Mouse (Mus musculus): ENCODE measurements around the gene Dolpp1. TPM values are rescaled to one million over a fixed set of nuclear protein-coding genes. Genes with fewer than 3 reads are reported as not detected.

Gene Dolpp1
- polyA plus RNA-seq, 1 experiment = 19.4 TPM

DNA sequence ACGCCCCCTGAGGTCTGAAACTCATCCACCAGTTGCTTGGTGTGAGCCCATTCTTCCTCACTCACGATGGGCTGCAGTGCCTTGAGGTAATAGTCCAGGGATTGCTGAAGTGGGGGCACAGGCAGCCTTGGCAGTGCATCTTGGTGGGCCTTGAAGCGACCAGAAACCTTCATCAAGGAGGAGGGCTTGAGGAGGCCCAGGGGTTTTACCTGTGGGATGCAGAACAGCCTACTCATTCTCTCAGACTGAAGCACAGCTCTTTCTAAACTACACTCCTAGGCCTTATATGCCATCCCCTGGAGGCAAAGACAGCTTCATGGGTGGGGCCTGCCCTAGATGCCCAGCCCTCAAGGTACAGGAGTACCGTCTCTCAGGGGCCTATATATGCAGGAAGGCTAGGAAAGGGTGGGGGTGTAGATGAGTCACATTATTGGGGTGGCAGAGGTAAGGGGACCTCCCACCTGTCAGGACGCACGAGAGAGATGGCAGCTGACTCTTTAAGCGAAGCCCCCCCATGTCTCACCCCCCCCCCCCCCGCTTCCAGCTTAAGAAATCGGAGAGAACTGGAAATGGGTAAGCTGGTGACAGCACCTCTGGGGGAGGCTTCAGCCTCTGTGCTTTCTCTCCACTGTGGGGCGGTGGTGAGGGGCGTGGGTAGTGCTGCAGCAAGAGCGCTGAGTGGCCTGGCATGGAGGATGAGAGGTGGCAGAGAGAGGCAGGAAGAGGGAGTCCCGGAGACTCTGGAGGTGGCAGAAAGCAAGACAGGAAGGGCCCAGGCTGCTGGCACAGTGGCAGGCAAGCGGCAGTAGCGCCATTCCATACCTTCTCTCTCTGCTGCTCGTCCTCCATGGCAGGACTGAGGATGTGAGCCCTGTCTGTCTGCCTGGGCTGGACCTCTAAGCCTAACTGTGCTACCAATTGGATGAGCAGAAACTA lies 21.3 kb downstream of the Dolpp1 start:
- H3K4me3 ChIP-seq (ENCODE audit: insufficient read depth, poor library complexity, severe bottlenecking) = no peak overlapping the region
- TF ChIP-seq MYOG (IDR thresholded peaks at IDR 0.05; ENCODE audit: control insufficient read depth, extremely low read depth, insufficient read length) (no peak), MYOD1 (IDR thresholded peaks at IDR 0.05; ENCODE audit: control insufficient read depth, insufficient read length, low read depth) (no peak), USF1 (IDR thresholded peaks at IDR 0.05; ENCODE audit: low read depth) (no peak), CTCF (IDR thresholded peaks at IDR 0.05; ENCODE audit: control insufficient read depth, insufficient read depth, insufficient read length) (no peak), MAX (IDR thresholded peaks at IDR 0.05) (no peak), FOSL1 (IDR thresholded peaks at IDR 0.05; ENCODE audit: insufficient read depth, low read length, poor library complexity, severe bottlenecking) (no peak)
- H3K79me3 ChIP-seq (ENCODE audit: low read depth) = peaks cover 23% of the 10 kb centered on the region
- no peaks in the 10 kb centered on the region for H3K27me3 ChIP-seq (ENCODE audit: control insufficient read depth, insufficient read depth, insufficient read length)
- peaks cover 3% of the 10 kb centered on the region for H3K36me3 ChIP-seq (ENCODE audit: control insufficient read depth, insufficient read depth)
- H3ac ChIP-seq (ENCODE audit: control insufficient read depth, insufficient read length, low read depth) = no peak overlapping the region
- peaks cover 28% of the 10 kb centered on the region for H3K79me2 ChIP-seq (ENCODE audit: control insufficient read depth, insufficient read depth)

DNA sequence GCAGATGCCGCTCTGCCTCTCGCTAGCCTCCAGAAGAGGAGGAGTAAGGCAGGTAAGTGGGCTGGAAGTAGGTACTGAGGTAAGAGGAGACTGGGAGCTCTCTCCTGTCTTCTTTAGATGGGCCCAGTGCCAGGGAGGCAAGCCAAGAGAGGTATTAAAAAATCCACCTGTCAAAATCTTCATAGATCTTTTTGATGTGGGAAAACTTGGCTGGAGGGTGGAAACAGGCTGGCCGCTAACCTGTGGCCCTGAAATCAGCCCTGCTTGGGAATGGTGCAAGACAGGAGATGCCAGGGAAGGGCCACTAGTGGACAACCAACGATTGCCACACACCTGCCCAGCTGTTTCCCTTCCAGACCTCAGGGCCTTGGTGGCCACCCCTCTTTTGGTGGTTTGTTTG lies 22.0 kb downstream of the Dolpp1 start:
- TF ChIP-seq MYOG (IDR thresholded peaks at IDR 0.05; ENCODE audit: control insufficient read depth, extremely low read depth, insufficient read length) = no peak
- TF ChIP-seq USF1 (IDR thresholded peaks at IDR 0.05; ENCODE audit: low read depth) = no peak
- no peak for TF ChIP-seq CEBPB (IDR thresholded peaks at IDR 0.05; ENCODE audit: low read depth)
- no peak for TF ChIP-seq MYOD1 (IDR thresholded peaks at IDR 0.05; ENCODE audit: control insufficient read depth, insufficient read length, low read depth)
- TF ChIP-seq CTCF (IDR thresholded peaks at IDR 0.05; ENCODE audit: control insufficient read depth, insufficient read depth, insufficient read length) = no peak
- no peak for TF ChIP-seq MAX (IDR thresholded peaks at IDR 0.05)
- no peak for TF ChIP-seq FOSL1 (IDR thresholded peaks at IDR 0.05; ENCODE audit: insufficient read depth, low read length, poor library complexity, severe bottlenecking)
- no peak overlapping the region for H3K4me3 ChIP-seq (ENCODE audit: insufficient read depth, poor library complexity, severe bottlenecking)
- peaks cover 31% of the 10 kb centered on the region for H3K79me3 ChIP-seq (ENCODE audit: low read depth)
- peaks cover 3% of the 10 kb centered on the region for H3K36me3 ChIP-seq (ENCODE audit: control insufficient read depth, insufficient read depth)
- H3ac ChIP-seq (ENCODE audit: control insufficient read depth, insufficient read length, low read depth) = no peak overlapping the region
- H3K27me3 ChIP-seq (ENCODE audit: control insufficient read depth, insufficient read depth, insufficient read length) = no peaks in the 10 kb centered on the region
- H3K79me2 ChIP-seq (ENCODE audit: control insufficient read depth, insufficient read depth) = peaks cover 36% of the 10 kb centered on the region

DNA sequence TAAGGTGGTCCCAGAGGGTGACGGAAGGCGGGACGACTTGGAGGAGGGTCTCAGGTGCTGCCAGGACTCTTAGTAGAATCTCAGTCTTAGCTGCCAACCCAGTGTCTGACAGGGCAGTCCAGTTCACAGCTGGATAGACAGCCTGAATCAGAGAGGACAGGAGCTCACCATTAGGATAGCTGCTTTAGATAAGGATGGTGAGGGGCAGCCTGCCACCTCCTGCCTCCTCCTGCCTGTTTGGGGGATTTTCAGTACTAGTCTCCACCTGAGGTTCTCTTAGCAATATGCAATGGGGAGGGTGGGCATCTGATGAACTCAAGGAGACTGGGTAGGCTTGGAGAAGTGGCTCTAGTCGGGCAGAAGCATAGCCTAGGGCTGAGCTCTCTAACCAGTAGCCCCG lies 22.6 kb downstream of the Dolpp1 start:
- TF ChIP-seq MYOD1 (IDR thresholded peaks at IDR 0.05; ENCODE audit: control insufficient read depth, insufficient read length, low read depth) = no peak
- no peak for TF ChIP-seq CTCF (IDR thresholded peaks at IDR 0.05; ENCODE audit: control insufficient read depth, insufficient read depth, insufficient read length)
- TF ChIP-seq MAX (IDR thresholded peaks at IDR 0.05) = no peak
- no peak for TF ChIP-seq MYOG (IDR thresholded peaks at IDR 0.05; ENCODE audit: control insufficient read depth, extremely low read depth, insufficient read length)
- TF ChIP-seq FOSL1 (IDR thresholded peaks at IDR 0.05; ENCODE audit: insufficient read depth, low read length, poor library complexity, severe bottlenecking) = no peak
- no peak for TF ChIP-seq USF1 (IDR thresholded peaks at IDR 0.05; ENCODE audit: low read depth)
- no peak for TF ChIP-seq CEBPB (IDR thresholded peaks at IDR 0.05; ENCODE audit: low read depth)
- Histone ChIP-seq H3K4me3 (ENCODE audit: insufficient read depth, poor library complexity, severe bottlenecking) (peak overlapping the region; percentile 95), H3K79me2 (ENCODE audit: control insufficient read depth, insufficient read depth) (peaks cover 41% of the 10 kb centered on the region), H3ac (ENCODE audit: control insufficient read depth, insufficient read length, low read depth) (peak overlapping the region; percentile 93), H3K36me3 (ENCODE audit: control insufficient read depth, insufficient read depth) (peaks cover 3% of the 10 kb centered on the region), H3K27me3 (ENCODE audit: control insufficient read depth, insufficient read depth, insufficient read length) (no peaks in the 10 kb centered on the region), H3K79me3 (ENCODE audit: low read depth) (peaks cover 36% of the 10 kb centered on the region)

GRCm38 (mm10) chr2:30415157-30415935 lies 23.3 kb downstream of the Dolpp1 start, which contains the start of gene Crat:
Crat (minus strand) TSS chr2:30415813.
- TF ChIP-seq MYOG (IDR thresholded peaks at IDR 0.05; ENCODE audit: control insufficient read depth, extremely low read depth, insufficient read length) (no peak), FOSL1 (IDR thresholded peaks at IDR 0.05; ENCODE audit: insufficient read depth, low read length, poor library complexity, severe bottlenecking) (no peak), USF1 (IDR thresholded peaks at IDR 0.05; ENCODE audit: low read depth) (peak; percentile 77)
- peak within 1 kb of the TSS; percentile 93 for H3ac ChIP-seq (ENCODE audit: control insufficient read depth, insufficient read length, low read depth)
- peak within 1 kb of the TSS; percentile 95 for H3K4me3 ChIP-seq (ENCODE audit: insufficient read depth, poor library complexity, severe bottlenecking)
- peaks cover 42% of the 10 kb centered on the region for H3K79me3 ChIP-seq (ENCODE audit: low read depth)
- H3K36me3 ChIP-seq (ENCODE audit: control insufficient read depth, insufficient read depth) = peaks cover 7% of the 10 kb centered on the region
- H3K27me3 ChIP-seq (ENCODE audit: control insufficient read depth, insufficient read depth, insufficient read length) = no peaks in the 10 kb centered on the region
- H3K79me2 ChIP-seq (ENCODE audit: control insufficient read depth, insufficient read depth) = peaks cover 48% of the 10 kb centered on the region

DNA sequence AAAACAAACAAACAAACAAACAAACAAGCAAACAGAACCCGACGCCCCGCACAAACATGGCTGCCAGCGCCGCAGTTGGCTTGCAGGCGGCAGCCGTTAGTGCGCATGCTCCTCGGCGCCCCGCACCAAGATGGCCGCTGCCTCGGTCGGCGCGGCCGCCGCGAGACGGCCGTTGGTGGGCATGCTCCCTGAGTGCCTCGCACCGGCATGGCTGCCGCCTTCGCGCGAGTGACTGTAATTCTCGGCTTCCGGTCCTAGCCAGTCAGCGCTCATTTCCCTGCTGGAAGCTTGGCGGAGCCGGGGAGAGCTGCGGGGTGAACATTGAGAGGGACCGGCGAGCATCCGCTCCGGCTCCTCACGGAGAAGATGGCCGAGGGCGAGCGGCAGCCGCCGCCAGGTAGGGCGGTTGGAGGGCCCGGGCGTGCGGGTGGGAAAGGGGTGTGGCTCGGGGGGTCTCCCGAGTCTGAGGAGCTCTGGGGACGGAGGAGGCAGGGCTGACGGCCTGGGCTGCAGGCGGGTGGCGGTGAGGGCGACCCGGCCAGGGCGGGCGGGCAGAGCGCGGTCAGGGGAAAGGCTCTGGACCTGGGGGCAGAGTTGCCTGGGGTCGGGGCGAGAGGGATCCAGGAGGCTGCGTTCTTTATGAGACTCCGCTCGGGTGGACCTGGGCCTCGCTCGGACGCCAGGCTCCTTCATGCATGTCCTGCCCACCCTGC lies 24.0 kb downstream of the Dolpp1 start, which contains the start of gene Ptpa:
TSS of gene Ptpa (plus strand) at position 104 of the 713 bp plus-strand sequence.
- TF ChIP-seq MYOD1 (IDR thresholded peaks at IDR 0.05; ENCODE audit: control insufficient read depth, insufficient read length, low read depth) = no peak
- peak; percentile 90 for TF ChIP-seq MAX (IDR thresholded peaks at IDR 0.05)
- Histone ChIP-seq H3K79me3 (ENCODE audit: low read depth) (peaks cover 49% of the 10 kb centered on the region), H3ac (ENCODE audit: control insufficient read depth, insufficient read length, low read depth) (peak within 1 kb of the TSS; percentile 93), H3K4me3 (ENCODE audit: insufficient read depth, poor library complexity, severe bottlenecking) (peak within 1 kb of the TSS; percentile 95), H3K79me2 (ENCODE audit: control insufficient read depth, insufficient read depth) (peaks cover 56% of the 10 kb centered on the region), H3K36me3 (ENCODE audit: control insufficient read depth, insufficient read depth) (peaks cover 11% of the 10 kb centered on the region), H3K27me3 (ENCODE audit: control insufficient read depth, insufficient read depth, insufficient read length) (no peaks in the 10 kb centered on the region)

All from C2C12 (cell line).